Mouse (Mus musculus): ENCODE data around the gene Tnfsf4. TPM values are rescaled to one million over a fixed set of nuclear protein-coding genes. Genes with fewer than 3 reads are reported as not detected.

The Tnfsf4 gene
- not detected in 2 replicates for polyA plus RNA-seq (2015; fragmentation: Nextera tagmentation; extraction: Ambion mirVana)

GRCm38 (mm10) chr1:161394931-161395459, at the start of gene Tnfsf4:
TSS of gene Tnfsf4 (plus strand) at chr1:161395409.
- 37% methylated on average over 6 of the region's 6 CpGs for WGBS (ENCODE audit: insufficient replicate concordance)
- H3K4me2 ChIP-seq (ENCODE audit: low read depth, low read length), result no peak within 1 kb of the TSS
- H3K4me3 ChIP-seq (ENCODE audit: low read depth, low read length), result no peak within 1 kb of the TSS
- H3K27ac ChIP-seq (ENCODE audit: low read depth), result no peak within 1 kb of the TSS
- H3K27me3 ChIP-seq (ENCODE audit: insufficient read depth, low read length), result no peaks in the 10 kb centered on the region
- no peaks in the 10 kb centered on the region for H3K36me3 ChIP-seq (replicated peaks; ENCODE audit: insufficient read depth, low read length)
- no peaks in the 10 kb centered on the region for H3K4me1 ChIP-seq (ENCODE audit: insufficient read depth)
- ATAC-seq (no peak), DNase-seq (no peak)
- H3K9me3 ChIP-seq (ENCODE audit: low read length), result no peaks in the 10 kb centered on the region
- no peak for TF ChIP-seq CTCF (IDR thresholded peaks at IDR 0.05; ENCODE audit: low read depth)
- TF ChIP-seq EP300 (IDR thresholded peaks at IDR 0.05; ENCODE audit: low read depth), result no peak
- no peak within 1 kb of the TSS for H3K9ac ChIP-seq (replicated peaks)

- no peak overlapping the region for H3K4me2 ChIP-seq (ENCODE audit: low read depth, low read length)
- H3K9me3 ChIP-seq (ENCODE audit: low read length), result no peaks in the 10 kb centered on the region
- H3K4me3 ChIP-seq (ENCODE audit: low read depth, low read length), result no peak overlapping the region
- DNase-seq, result no peak
- no peak for ATAC-seq
- WGBS (ENCODE audit: insufficient replicate concordance), result 45% methylated on average over 1 of the region's 1 CpGs
- H3K27me3 ChIP-seq (ENCODE audit: insufficient read depth, low read length), result no peaks in the 10 kb centered on the region
- no peaks in the 10 kb centered on the region for H3K4me1 ChIP-seq (ENCODE audit: insufficient read depth)
- H3K36me3 ChIP-seq (replicated peaks; ENCODE audit: insufficient read depth, low read length), result no peaks in the 10 kb centered on the region
- H3K27ac ChIP-seq (ENCODE audit: low read depth), result no peak overlapping the region
- no peak for TF ChIP-seq EP300 (IDR thresholded peaks at IDR 0.05; ENCODE audit: low read depth)
- TF ChIP-seq CTCF (IDR thresholded peaks at IDR 0.05; ENCODE audit: low read depth), result no peak
- no peak overlapping the region for H3K9ac ChIP-seq (replicated peaks)
These were observed 44.2 kb upstream of the Tnfsf4 start for GRCm38 (mm10) chr1:161350981-161351380.

GRCm38 (mm10) chr1:161365006-161365405, 30.2 kb upstream of the Tnfsf4 start:
- WGBS (ENCODE audit: insufficient replicate concordance), result 76% methylated on average over 4 of the region's 4 CpGs
- H3K4me1 ChIP-seq (ENCODE audit: insufficient read depth), result no peaks in the 10 kb centered on the region
- no peak for TF ChIP-seq EP300 (IDR thresholded peaks at IDR 0.05; ENCODE audit: low read depth)
- H3K9me3 ChIP-seq (ENCODE audit: low read length), result no peaks in the 10 kb centered on the region
- no peak for DNase-seq
- H3K9ac ChIP-seq (replicated peaks), result no peak overlapping the region
- H3K4me3 ChIP-seq (ENCODE audit: low read depth, low read length), result no peak overlapping the region
- H3K36me3 ChIP-seq (replicated peaks; ENCODE audit: insufficient read depth, low read length), result no peaks in the 10 kb centered on the region
- H3K4me2 ChIP-seq (ENCODE audit: low read depth, low read length), result no peak overlapping the region
- H3K27me3 ChIP-seq (ENCODE audit: insufficient read depth, low read length), result no peaks in the 10 kb centered on the region
- no peak overlapping the region for H3K27ac ChIP-seq (ENCODE audit: low read depth)
- ATAC-seq, result no peak

GRCm38 (mm10) chr1:161371919-161372318, 23.3 kb upstream of the Tnfsf4 start:
- Histone ChIP-seq H3K9ac (replicated peaks) (no peak overlapping the region), H3K4me3 (ENCODE audit: low read depth, low read length) (no peak overlapping the region), H3K36me3 (replicated peaks; ENCODE audit: insufficient read depth, low read length) (no peaks in the 10 kb centered on the region), H3K4me2 (ENCODE audit: low read depth, low read length) (no peak overlapping the region), H3K4me1 (ENCODE audit: insufficient read depth) (no peaks in the 10 kb centered on the region), H3K9me3 (ENCODE audit: low read length) (no peaks in the 10 kb centered on the region), H3K27ac (ENCODE audit: low read depth) (no peak overlapping the region), H3K27me3 (ENCODE audit: insufficient read depth, low read length) (no peaks in the 10 kb centered on the region)
- WGBS (ENCODE audit: insufficient replicate concordance), result 62% methylated on average over 2 of the region's 2 CpGs
- TF ChIP-seq EP300 (IDR thresholded peaks at IDR 0.05; ENCODE audit: low read depth), result no peak
- no peak for TF ChIP-seq CTCF (IDR thresholded peaks at IDR 0.05; ENCODE audit: low read depth)
- DNase-seq (no peak), ATAC-seq (no peak)

- H3K36me3 ChIP-seq (replicated peaks; ENCODE audit: insufficient read depth, low read length), result no peaks in the 10 kb centered on the region
These were observed 19.3 kb upstream of the Tnfsf4 start for GRCm38 (mm10) chr1:161375866-161376265.

GRCm38 (mm10) chr1:161378571-161378970, 16.6 kb upstream of the Tnfsf4 start:
- no peaks in the 10 kb centered on the region for H3K9me3 ChIP-seq (ENCODE audit: low read length)
- H3K4me3 ChIP-seq (ENCODE audit: low read depth, low read length), result no peak overlapping the region
- ATAC-seq, result peak; percentile 54
- H3K27ac ChIP-seq (ENCODE audit: low read depth), result no peak overlapping the region
- H3K9ac ChIP-seq (replicated peaks), result no peak overlapping the region
- WGBS (ENCODE audit: insufficient replicate concordance), result 62% methylated on average over 3 of the region's 3 CpGs
- H3K27me3 ChIP-seq (ENCODE audit: insufficient read depth, low read length), result no peaks in the 10 kb centered on the region
- TF ChIP-seq EP300 (IDR thresholded peaks at IDR 0.05; ENCODE audit: low read depth) (no peak), CTCF (IDR thresholded peaks at IDR 0.05; ENCODE audit: low read depth) (no peak)
- no peaks in the 10 kb centered on the region for H3K36me3 ChIP-seq (replicated peaks; ENCODE audit: insufficient read depth, low read length)
- H3K4me1 ChIP-seq (ENCODE audit: insufficient read depth), result no peaks in the 10 kb centered on the region
- no peak overlapping the region for H3K4me2 ChIP-seq (ENCODE audit: low read depth, low read length)
- no peak for DNase-seq

More at GRCm38 (mm10) chr1:161375866-161376265, 19.3 kb upstream of the Tnfsf4 start:
- Histone ChIP-seq H3K4me3 (ENCODE audit: low read depth, low read length) (no peak overlapping the region), H3K9me3 (ENCODE audit: low read length) (no peaks in the 10 kb centered on the region), H3K4me1 (ENCODE audit: insufficient read depth) (no peaks in the 10 kb centered on the region), H3K27ac (ENCODE audit: low read depth) (no peak overlapping the region), H3K27me3 (ENCODE audit: insufficient read depth, low read length) (no peaks in the 10 kb centered on the region), H3K9ac (replicated peaks) (no peak overlapping the region), H3K4me2 (ENCODE audit: low read depth, low read length) (no peak overlapping the region)
- TF ChIP-seq CTCF (IDR thresholded peaks at IDR 0.05; ENCODE audit: low read depth) (no peak), EP300 (IDR thresholded peaks at IDR 0.05; ENCODE audit: low read depth) (no peak)
- WGBS (ENCODE audit: insufficient replicate concordance), result 78% methylated on average over 2 of the region's 2 CpGs
- DNase-seq (no peak), ATAC-seq (no peak)
